Mouse (Mus musculus) kidney, adult 2 months (tissue): ENCODE data around the gene Nhsl2.

ENCODE experiments used
- CTCF ChIP-seq: fragments of 200-500 bp; conservative IDR thresholded peaks from 2 replicates; pipeline ENCODE4 v1.5.1; 2011; ENCODE audit warnings: low read depth, mild to moderate bottlenecking, control low read depth, low read length, moderate library complexity, mixed read lengths; ENCODE audit not compliant: insufficient read depth, insufficient read length
- POLR2A ChIP-seq: fragments of 200-500 bp; IDR thresholded peaks from one replicate; pipeline ENCODE4 v1.6.1; 2011; ENCODE audit warnings: low read depth, low read length, control low read depth

GRCm38 (mm10) chrX:102060891-102061290 is 211.7 kb downstream of the Nhsl2 start:
- no peak for TF ChIP-seq CTCF
- TF ChIP-seq POLR2A: no peak
